8 mouse cellular contexts compared by ENCODE assay signal in the genomic region with DNA sequence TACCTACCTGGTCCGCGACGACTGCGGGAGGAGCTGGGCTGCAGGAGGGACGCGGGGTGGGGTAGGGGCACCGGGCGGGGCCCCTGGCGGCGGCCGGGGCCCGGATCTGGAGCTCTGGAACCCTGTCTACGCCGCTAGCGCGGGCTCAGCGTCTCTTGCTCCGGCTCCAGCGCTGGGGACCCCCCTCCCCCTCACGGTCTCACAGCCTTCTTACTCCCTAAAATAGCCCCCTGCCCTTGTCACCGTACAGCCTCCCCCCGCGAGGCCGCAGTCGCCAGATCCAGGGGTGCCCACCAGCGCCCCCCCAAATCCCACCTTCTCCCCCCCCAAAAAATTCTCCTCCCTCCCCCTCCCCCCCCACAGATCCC. TPM values are rescaled to one million over a fixed set of nuclear protein-coding genes. Genes with fewer than 3 reads are reported as not detected.
DNase-seq lines count a peak whose midpoint lies in the region; ATAC-seq and TF ChIP-seq lines count a peak whose summit lies in the region.

Gene Ppfia3, minus strand, starts transcription at position 368 of the 368 bp plus-strand sequence.

- no peak for ATAC-seq in heart, embryonic 13.5 days (ENCODE audit: extremely low read depth, insufficient number of reproducible peaks, low FRiP score, low TSS enrichment)
- ATAC-seq in forebrain, postnatal 0 days, result peak; percentile 32
- peak; percentile 32; the same call in 1 of the 2 replicates for ATAC-seq in limb, embryonic 14.5 days (ENCODE audit: low FRiP score, low read depth)
- ATAC-seq in erythroid progenitor cell, adult 5-6 weeks (replicated peaks; ENCODE audit: low FRiP score, poor library complexity, severe bottlenecking), result no peak

- 2% methylated on average over 24 of the region's 26 CpGs for WGBS in heart, embryonic 13.5 days
- 3% methylated on average over 20 of the region's 26 CpGs for WGBS in forebrain, postnatal 0 days
- 4% methylated on average over 8 of the region's 26 CpGs for WGBS in limb, embryonic 14.5 days

- no peak for TF ChIP-seq POLR2A in ES-Bruce4 (IDR thresholded peaks at IDR 0.05; ENCODE audit: insufficient read depth, low read length)
- no peak for TF ChIP-seq POLR2A in limb, embryonic 14.5 days (IDR thresholded peaks at IDR 0.05; ENCODE audit: borderline replicate concordance, extremely low read depth, insufficient read depth, insufficient read length)

- TF ChIP-seq CTCF in ES-Bruce4 (IDR thresholded peaks at IDR 0.05; ENCODE audit: low read depth, low read length), result no peak
- TF ChIP-seq CTCF in forebrain, postnatal 0 days (IDR thresholded peaks at IDR 0.05; ENCODE audit: low read depth), result no peak

- H3K27ac ChIP-seq in heart, embryonic 13.5 days (replicated peaks), result peak within 1 kb of the TSS; percentile 16; the same call in 1 of the 2 replicates
- no peak within 1 kb of the TSS for H3K27ac ChIP-seq in ES-Bruce4 (ENCODE audit: insufficient read depth, low read length)
- H3K27ac ChIP-seq in forebrain, postnatal 0 days (ENCODE audit: low read depth, low read length), result peak within 1 kb of the TSS; percentile 94
- no peak within 1 kb of the TSS for H3K27ac ChIP-seq in limb, embryonic 14.5 days (replicated peaks; ENCODE audit: low read depth, low read length)

- H3K4me1 ChIP-seq in heart, embryonic 13.5 days, result peaks cover 52% of the 10 kb centered on the region
- no peaks in the 10 kb centered on the region for H3K4me1 ChIP-seq in ES-Bruce4 (ENCODE audit: control insufficient read depth, insufficient read depth, low read length)
- peaks cover 28% of the 10 kb centered on the region for H3K4me1 ChIP-seq in forebrain, postnatal 0 days (ENCODE audit: insufficient read depth)
- H3K4me1 ChIP-seq in limb, embryonic 14.5 days (ENCODE audit: control insufficient read depth, insufficient read depth, low read length), result peaks cover 14% of the 10 kb centered on the region

- peak within 1 kb of the TSS; percentile 94 for H3K4me2 ChIP-seq in heart, embryonic 13.5 days
- peak within 1 kb of the TSS; percentile 81 for H3K4me2 ChIP-seq in forebrain, postnatal 0 days (ENCODE audit: low read depth)
- peak within 1 kb of the TSS; percentile 97 for H3K4me2 ChIP-seq in limb, embryonic 14.5 days (replicated peaks; ENCODE audit: low read depth, low read length, severe bottlenecking)

- H3K36me3 ChIP-seq in heart, embryonic 13.5 days, result no peaks in the 10 kb centered on the region
- no peaks in the 10 kb centered on the region for H3K36me3 ChIP-seq in ES-Bruce4 (ENCODE audit: control insufficient read depth, insufficient read depth, low read length, poor library complexity, severe bottlenecking)
- H3K36me3 ChIP-seq in forebrain, postnatal 0 days (ENCODE audit: insufficient read depth), result 0 out of 2 replicates have a peak, but pooled peaks cover 3% of the 10 kb centered on the region
- no peaks in the 10 kb centered on the region for H3K36me3 ChIP-seq in limb, embryonic 14.5 days (ENCODE audit: control insufficient read depth, insufficient read depth, low read length)

- DNase-seq in heart, postnatal 4 days, result no peak
- no peak for DNase-seq in forebrain, postnatal 0 days
- peak; percentile 25 for DNase-seq in limb, embryonic 14.5 days (ENCODE audit: low spot score)
- DNase-seq in urinary bladder, postnatal 10 days (ENCODE audit: low spot score), result no peak
- DNase-seq in spleen, postnatal 36 days (ENCODE audit: low spot score in 2 of 2), result no peak

- peak within 1 kb of the TSS; percentile 79 for H3K9ac ChIP-seq in heart, embryonic 13.5 days
- H3K9ac ChIP-seq in ES-Bruce4 (ENCODE audit: low read depth, poor library complexity, severe bottlenecking), result peak within 1 kb of the TSS; percentile 76
- peak within 1 kb of the TSS; percentile 93 for H3K9ac ChIP-seq in forebrain, postnatal 0 days
- H3K9ac ChIP-seq in limb, embryonic 14.5 days (ENCODE audit: low read depth, low read length, severe bottlenecking), result peak within 1 kb of the TSS; percentile 69

- peaks cover 71% of the 10 kb centered on the region for H3K27me3 ChIP-seq in heart, embryonic 13.5 days (replicated peaks)
- H3K27me3 ChIP-seq in ES-Bruce4 (ENCODE audit: control insufficient read depth, insufficient read depth, low read length, poor library complexity, severe bottlenecking), result no peaks in the 10 kb centered on the region
- no peaks in the 10 kb centered on the region; the same call in 1 of the 2 replicates for H3K27me3 ChIP-seq in forebrain, postnatal 0 days (ENCODE audit: insufficient read depth, low read length)
- peaks cover 58% of the 10 kb centered on the region for H3K27me3 ChIP-seq in limb, embryonic 14.5 days (ENCODE audit: control insufficient read depth, insufficient read depth, low read length)

- no peak for TF ChIP-seq EP300 in ES-Bruce4 (IDR thresholded peaks at IDR 0.05; ENCODE audit: insufficient read depth, low read depth, low read length)

- no peaks in the 10 kb centered on the region for H3K9me3 ChIP-seq in heart, embryonic 13.5 days
- H3K9me3 ChIP-seq in ES-Bruce4 (replicated peaks; ENCODE audit: control insufficient read depth, insufficient read depth, low read length, poor library complexity, severe bottlenecking), result no peaks in the 10 kb centered on the region
- H3K9me3 ChIP-seq in forebrain, postnatal 0 days (ENCODE audit: low read length), result no peaks in the 10 kb centered on the region
- H3K9me3 ChIP-seq in limb, embryonic 14.5 days (ENCODE audit: control insufficient read depth, low read length), result no peaks in the 10 kb centered on the region

- H3K4me3 ChIP-seq in heart, embryonic 13.5 days, result peak within 1 kb of the TSS; percentile 60
- H3K4me3 ChIP-seq in ES-Bruce4 (ENCODE audit: low read depth, low read length), result peak within 1 kb of the TSS; percentile 82
- H3K4me3 ChIP-seq in forebrain, postnatal 0 days (ENCODE audit: low read depth, low read length), result peak within 1 kb of the TSS; percentile 89
- H3K4me3 ChIP-seq in limb, embryonic 14.5 days (replicated peaks; ENCODE audit: low read length), result peak within 1 kb of the TSS; percentile 66

RNA-seq across cellular contexts. Expression of gene Ppfia3, which starts in this region (rescaled TPM):
- polyA plus RNA-seq in heart, embryonic 13.5 days (2015; fragmentation: Nextera tagmentation; extraction: Ambion mirVana), result 2.3 and 2.9 TPM in 2 replicates
- total RNA-seq in heart, postnatal 4 days (2021), result under 1 TPM; 0.26 to 0.34 TPM
- 7.2 and 9.3 TPM in 2 replicates for polyA plus RNA-seq in ES-Bruce4 (2011; ENCODE audit: insufficient read depth, insufficient read length, low read depth, missing spikeins)
- 76.5 and 81.0 TPM in 2 replicates for total RNA-seq in forebrain, postnatal 0 days (2014; rRNA removed)
- 21.7 and 26.0 TPM in 2 replicates for polyA plus RNA-seq in forebrain, postnatal 0 days (2015; fragmentation: Nextera tagmentation; extraction: Ambion mirVana)
- polyA plus RNA-seq in limb, embryonic 14.5 days (2012; rRNA removed), result 12.3 and 13.8 TPM in 2 replicates
- polyA plus RNA-seq in limb, embryonic 14.5 days (2014; fragmentation: Nextera tagmentation; extraction: Ambion mirVana), result 8.4 and 9.0 TPM in 2 replicates
- not detected in 2 replicates for total RNA-seq in erythroid progenitor cell, adult 5-6 weeks (2015; ENCODE audit: low replicate concordance)
- not detected in 2 replicates for total RNA-seq in erythroid progenitor cell, adult 5-6 weeks (2017; ENCODE audit: low replicate concordance)

Comparison
In these comparisons a context has a peak if more than half of its experiments do, and no peak if none do; other contexts are left out.
1. RNA of gene Ppfia3 (total RNA-seq): 76.5 to 81.0 TPM in forebrain, postnatal 0 days; 0.26 to 0.34 TPM in heart, postnatal 4 days and not detected in erythroid progenitor cell, adult 5-6 weeks; every median in the first group is over 10 times any median in the second.
2. ATAC-seq: peak in forebrain, postnatal 0 days (single experiment) and limb, embryonic 14.5 days (single experiment); none in heart, embryonic 13.5 days (single experiment) and erythroid progenitor cell, adult 5-6 weeks (single experiment).
3. H3K27ac ChIP-seq: peak in heart, embryonic 13.5 days (single experiment) and forebrain, postnatal 0 days (single experiment); none in ES-Bruce4 (single experiment) and limb, embryonic 14.5 days (single experiment).
4. Peak in every context shown above with its lines, with median percentiles within 50 percentile points of each other: H3K4me2 ChIP-seq, H3K4me3 ChIP-seq and H3K9ac ChIP-seq.